Comparison of ENCODE assay signal across 9 mouse cellular contexts in genomic region chr6:37375452-37375851, GRCm38 (mm10).
DNase-seq lines count a peak whose midpoint lies in the region; ATAC-seq and TF ChIP-seq lines count a peak whose summit lies in the region.
"Had no signal": no experiment of that assay in that cellular context is flagged by ENCODE, and none has a peak within 500 bp of the region (broad histone marks: within the 10 kb centered on the region; RNA-seq: fewer than 3 reads in every experiment).

No protein-coding gene starts in this region.

- H3K9me3 ChIP-seq in lung, embryonic 14.5 days (ENCODE audit: low read depth, low read length) = no peaks in the 10 kb centered on the region
- H3K9me3 ChIP-seq in heart, embryonic 13.5 days = 0 out of 2 replicates have a peak, but pooled peaks cover 6% of the 10 kb centered on the region
- H3K9me3 ChIP-seq in limb, embryonic 13.5 days = 0 out of 2 replicates have a peak, but pooled peaks cover 5% of the 10 kb centered on the region

- no peak for TF ChIP-seq CTCF in lung, embryonic 14.5 days (IDR thresholded peaks at IDR 0.05; ENCODE audit: low read depth)

- DNase-seq in cerebellum, postnatal 14 days = peak; percentile 50 to 53
- no peak for DNase-seq in cerebellum, adult 9-11 months
- DNase-seq in lung, embryonic 14.5 days = peak; percentile 46
- DNase-seq in lung, postnatal 25 days (ENCODE audit: low spot score) = no peak
- no peak for DNase-seq in embryo, embryonic 10.5 days (ENCODE audit: low spot score)
- DNase-seq: liver, postnatal 0 days had no signal

- H3K27me3 ChIP-seq in lung, embryonic 14.5 days (ENCODE audit: insufficient read depth, low read length) = no peaks in the 10 kb centered on the region
- H3K27me3 ChIP-seq in heart, embryonic 13.5 days (replicated peaks) = no peaks in the 10 kb centered on the region
- H3K27me3 ChIP-seq in limb, embryonic 13.5 days = no peaks in the 10 kb centered on the region

- H3K27ac ChIP-seq in lung, embryonic 14.5 days (ENCODE audit: low read depth) = no peak overlapping the region
- H3K27ac ChIP-seq in heart, embryonic 13.5 days (replicated peaks) = peak overlapping the region; percentile 65
- H3K27ac ChIP-seq in limb, embryonic 13.5 days = peak overlapping the region; percentile 34

- peaks cover 41% of the 10 kb centered on the region for H3K36me3 ChIP-seq in lung, embryonic 14.5 days (ENCODE audit: insufficient read depth)
- peaks cover 65% of the 10 kb centered on the region for H3K36me3 ChIP-seq in heart, embryonic 13.5 days
- H3K36me3 ChIP-seq in limb, embryonic 13.5 days = peaks cover 60% of the 10 kb centered on the region

- no peak overlapping the region for H3K9ac ChIP-seq in lung, embryonic 14.5 days
- H3K9ac ChIP-seq in heart, embryonic 13.5 days = no peak overlapping the region
- H3K9ac ChIP-seq in limb, embryonic 13.5 days = no peak overlapping the region
- H3K9ac ChIP-seq: liver, postnatal 0 days had no signal

- ATAC-seq in lung, embryonic 14.5 days (ENCODE audit: insufficient read depth) = 0 out of 2 replicates have a peak, but pooled peaks have one; percentile 37
- ATAC-seq in heart, embryonic 13.5 days (ENCODE audit: extremely low read depth, insufficient number of reproducible peaks, low FRiP score, low TSS enrichment) = no peak
- ATAC-seq in limb, embryonic 13.5 days (ENCODE audit: low FRiP score, low read depth) = peak; percentile 52; the same call in 1 of the 2 replicates
- ATAC-seq in CD4-positive, CD25-positive, alpha-beta regulatory T cell, adult 4 months = no peak
- ATAC-seq: liver, postnatal 0 days had no signal

- H3K4me2 ChIP-seq in lung, embryonic 14.5 days = no peak overlapping the region
- no peak overlapping the region for H3K4me2 ChIP-seq in heart, embryonic 13.5 days
- no peak overlapping the region for H3K4me2 ChIP-seq in limb, embryonic 13.5 days (replicated peaks)

- no peak overlapping the region for H3K4me3 ChIP-seq in lung, embryonic 14.5 days (ENCODE audit: low read depth, low read length)
- H3K4me3 ChIP-seq in heart, embryonic 13.5 days = no peak overlapping the region
- no peak overlapping the region for H3K4me3 ChIP-seq in limb, embryonic 13.5 days

- WGBS in lung, embryonic 14.5 days = 72% methylated on average over 10 of the region's 10 CpGs
- 62% methylated on average over 10 of the region's 10 CpGs for WGBS in heart, embryonic 13.5 days
- WGBS in limb, embryonic 13.5 days = 74% methylated on average over 10 of the region's 10 CpGs

- peaks cover 5% of the 10 kb centered on the region; the same call in 1 of the 2 replicates for H3K4me1 ChIP-seq in lung, embryonic 14.5 days (ENCODE audit: insufficient read depth)
- H3K4me1 ChIP-seq in heart, embryonic 13.5 days = peaks cover 40% of the 10 kb centered on the region
- H3K4me1 ChIP-seq in limb, embryonic 13.5 days = peaks cover 18% of the 10 kb centered on the region

Comparison
In these comparisons a context has a peak if more than half of its experiments do, and no peak if none do; other contexts are left out.
1. DNase-seq: peak in cerebellum, postnatal 14 days (2 of 2) and lung, embryonic 14.5 days (single experiment); none in cerebellum, adult 9-11 months (single experiment), lung, postnatal 25 days (single experiment) and embryo, embryonic 10.5 days (single experiment).
2. ATAC-seq: peak in lung, embryonic 14.5 days (single experiment) and limb, embryonic 13.5 days (single experiment); none in heart, embryonic 13.5 days (single experiment) and CD4-positive, CD25-positive, alpha-beta regulatory T cell, adult 4 months (single experiment).